Mouse (Mus musculus): ENCODE results near the gene Kcnk10.

The Kcnk10 gene

DNA sequence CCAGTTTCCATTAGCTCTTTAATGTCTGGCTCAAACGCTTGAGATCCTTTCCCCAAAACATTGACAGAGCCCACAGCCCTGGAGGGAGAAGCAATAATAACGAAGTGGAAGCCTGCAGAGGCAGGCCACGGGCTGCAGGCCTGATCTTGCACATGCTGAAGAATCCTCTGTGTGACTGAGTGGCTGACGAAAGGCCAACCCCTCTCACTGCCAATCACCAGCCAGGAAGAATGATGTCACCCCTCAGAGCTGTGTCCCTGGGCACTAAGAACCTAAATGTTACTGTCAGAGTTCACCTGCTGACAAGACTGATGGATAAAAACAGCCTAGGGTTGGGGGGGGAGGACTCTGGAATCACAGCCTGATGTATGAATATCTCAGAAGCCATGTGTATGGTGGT, 72.5 kb downstream of the Kcnk10 start:
- no peak for DNase-seq

DNA sequence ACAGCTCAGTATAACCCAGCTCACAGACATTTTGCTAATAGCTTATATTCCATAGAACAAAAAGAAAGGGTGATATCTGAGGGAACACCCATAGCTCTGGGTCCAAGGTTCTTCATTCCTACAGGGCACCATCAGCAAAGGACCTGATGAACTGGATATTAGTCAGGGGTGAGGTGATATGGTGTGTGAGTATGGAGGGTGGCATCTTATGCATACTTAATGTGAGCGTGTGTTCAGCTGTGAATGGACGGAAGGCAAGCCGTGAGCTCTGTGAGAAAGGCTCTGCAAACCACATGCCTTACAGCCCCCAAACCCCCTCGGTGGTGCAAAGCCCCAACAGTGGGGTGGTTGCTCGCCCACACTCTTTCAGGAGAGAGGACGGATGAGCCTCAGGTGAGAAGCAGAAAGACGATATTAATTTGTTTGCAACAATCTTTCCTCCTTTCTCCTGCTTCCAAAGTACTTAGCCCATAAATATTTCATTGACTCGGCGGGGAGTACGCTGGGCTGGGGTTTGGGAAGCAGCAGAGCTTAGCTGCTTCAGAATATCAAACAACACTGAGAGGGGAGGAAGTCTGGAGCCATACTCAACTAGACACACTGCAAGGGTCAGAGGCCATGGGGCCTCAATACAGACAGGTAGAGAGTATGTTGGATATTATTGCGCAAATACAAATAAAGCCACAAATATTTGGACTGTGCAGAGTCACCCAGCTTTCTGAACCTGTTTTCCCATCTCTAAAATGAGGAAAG, 76.4 kb downstream of the Kcnk10 start:
- no peak for DNase-seq

GRCm38 (mm10) chr12:98501045-98501444, 77.1 kb downstream of the Kcnk10 start:
- peak; percentile 18 for DNase-seq

DNA sequence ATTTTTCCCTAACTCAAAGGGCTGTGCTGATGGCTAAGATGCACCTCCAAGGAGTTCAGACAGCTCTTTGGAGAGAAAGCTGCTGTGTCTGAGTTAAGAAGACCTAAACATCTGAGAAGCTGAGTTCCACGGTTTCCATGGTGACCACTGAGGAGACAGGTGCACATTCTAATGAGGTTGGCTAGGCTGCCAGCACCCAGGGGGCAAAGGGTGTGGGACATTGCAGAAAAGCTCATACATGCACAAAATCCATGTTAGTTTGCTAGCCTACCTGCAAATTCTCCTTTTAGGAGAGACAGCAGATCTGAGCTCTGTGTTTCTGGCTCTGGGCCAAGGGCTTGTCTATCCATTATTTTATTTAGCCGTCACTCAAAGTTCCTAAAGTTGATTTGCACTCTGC, 96.7 kb downstream of the Kcnk10 start:
- DNase-seq = no peak

DNA sequence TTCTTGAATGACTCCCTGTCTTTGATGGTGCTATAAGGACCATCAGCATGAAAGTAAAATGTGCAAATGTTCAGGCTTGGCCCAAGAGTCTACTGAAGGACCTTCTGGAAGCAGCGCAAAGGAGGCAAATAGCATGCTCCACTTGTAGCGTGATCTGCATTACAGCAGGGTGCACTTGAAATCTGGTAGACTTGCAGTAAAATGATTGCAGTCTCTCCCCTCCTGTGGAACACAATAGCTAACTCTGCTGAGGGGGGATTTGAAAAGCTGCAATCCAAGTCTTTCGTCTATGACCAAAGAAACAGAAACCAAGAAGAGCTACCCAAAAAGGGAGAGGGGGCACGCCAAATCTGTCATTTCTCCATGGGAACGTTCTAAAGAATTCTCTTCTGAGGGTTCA, 97.1 kb downstream of the Kcnk10 start:
- no peak for DNase-seq

GRCm38 (mm10) chr12:98477673-98478461, 100.2 kb downstream of the Kcnk10 start:
- DNase-seq = peak; percentile 42

- DNase-seq = no peak
Measured at GRCm38 (mm10) chr12:98471232-98471631, 106.9 kb downstream of the Kcnk10 start.

- no peak for DNase-seq
Measured at GRCm38 (mm10) chr12:98470097-98470496, 108.0 kb downstream of the Kcnk10 start.

GRCm38 (mm10) chr12:98467793-98468192, 110.3 kb downstream of the Kcnk10 start:
- DNase-seq = no peak

DNA sequence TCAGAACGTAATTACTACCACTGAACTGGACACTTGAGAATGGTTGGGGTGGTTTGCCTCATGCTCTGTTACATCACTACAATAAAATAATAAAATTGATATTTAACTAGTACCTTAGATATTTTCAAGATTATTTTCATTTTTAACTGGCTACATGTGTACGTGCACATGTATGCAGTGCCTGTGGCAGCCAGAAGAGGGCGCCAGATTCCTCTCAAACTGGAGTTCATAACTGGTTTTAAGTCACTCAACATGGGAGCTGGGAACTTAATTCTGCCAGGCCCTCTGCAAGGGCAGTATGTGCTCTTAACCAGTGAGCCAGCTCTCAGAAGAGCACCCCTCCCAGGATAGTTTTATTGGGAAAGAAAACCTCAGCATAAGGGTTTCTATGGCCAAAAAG, 118.2 kb downstream of the Kcnk10 start:
- DNase-seq = peak; percentile 19

DNA sequence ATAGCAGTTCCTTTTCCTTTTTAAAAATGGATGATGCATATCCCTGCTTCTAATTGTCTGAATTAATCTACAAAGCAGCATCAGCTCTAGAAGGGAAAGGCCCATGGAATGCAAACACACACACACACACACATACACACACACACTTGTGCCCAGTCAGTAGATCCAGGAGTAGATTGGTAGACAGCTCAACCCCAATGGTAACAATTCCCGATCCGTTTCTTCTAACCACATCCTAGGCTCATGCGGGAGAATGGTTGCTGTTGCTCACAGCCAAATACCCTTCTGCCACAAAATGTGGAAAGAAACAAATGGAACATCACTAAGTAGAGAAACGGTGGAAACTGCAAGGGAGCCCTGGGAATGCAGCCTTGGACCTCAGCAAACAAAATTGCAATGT, 119.2 kb downstream of the Kcnk10 start:
- DNase-seq = no peak

GRCm38 (mm10) chr12:98458516-98458915, 119.6 kb downstream of the Kcnk10 start:
- no peak for DNase-seq

- DNase-seq = no peak
Measured at GRCm38 (mm10) chr12:98453161-98453560, 124.9 kb downstream of the Kcnk10 start.

- no peak for DNase-seq
Measured at GRCm38 (mm10) chr12:98452646-98453045, 125.5 kb downstream of the Kcnk10 start.

DNA sequence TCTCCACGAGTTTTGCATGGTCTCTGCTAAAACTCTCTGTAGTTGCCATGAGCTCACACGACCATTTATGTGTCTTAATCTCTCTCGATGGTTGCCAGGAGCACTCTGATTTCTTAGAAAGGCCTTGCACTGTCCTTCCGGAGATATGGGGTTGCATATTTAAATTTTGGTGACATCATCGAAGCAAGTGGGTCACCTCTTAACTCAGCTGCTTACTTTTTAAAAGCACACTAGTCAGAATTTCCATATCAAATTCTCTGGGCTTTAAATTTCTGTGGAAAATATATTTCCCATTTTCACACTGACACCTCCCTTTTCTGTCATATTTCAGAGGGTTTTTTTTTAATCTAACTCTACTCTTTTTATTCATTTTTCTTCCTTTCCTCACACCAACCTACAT, 132.5 kb downstream of the Kcnk10 start:
- no peak for DNase-seq

DNA sequence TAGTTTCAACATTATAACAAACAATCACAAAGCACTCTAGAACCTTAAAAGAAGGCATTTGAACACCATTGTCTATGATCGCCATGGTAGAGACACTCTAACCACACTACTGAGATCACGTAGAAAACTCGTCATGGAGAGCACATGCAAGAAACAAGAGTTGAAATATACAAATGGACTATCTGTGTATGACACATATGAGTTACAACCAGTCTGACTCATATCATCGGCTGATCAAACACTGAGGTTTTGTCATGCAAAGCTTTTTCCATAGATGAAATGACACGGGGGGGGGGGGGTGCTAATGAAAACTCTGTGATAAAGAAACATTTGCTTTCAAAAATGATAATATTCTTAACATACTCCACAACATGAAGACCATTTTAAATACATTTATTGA, 133.2 kb downstream of the Kcnk10 start:
- no peak for DNase-seq

- no peak for DNase-seq
Measured at GRCm38 (mm10) chr12:98443754-98444153, 134.4 kb downstream of the Kcnk10 start.

DNA sequence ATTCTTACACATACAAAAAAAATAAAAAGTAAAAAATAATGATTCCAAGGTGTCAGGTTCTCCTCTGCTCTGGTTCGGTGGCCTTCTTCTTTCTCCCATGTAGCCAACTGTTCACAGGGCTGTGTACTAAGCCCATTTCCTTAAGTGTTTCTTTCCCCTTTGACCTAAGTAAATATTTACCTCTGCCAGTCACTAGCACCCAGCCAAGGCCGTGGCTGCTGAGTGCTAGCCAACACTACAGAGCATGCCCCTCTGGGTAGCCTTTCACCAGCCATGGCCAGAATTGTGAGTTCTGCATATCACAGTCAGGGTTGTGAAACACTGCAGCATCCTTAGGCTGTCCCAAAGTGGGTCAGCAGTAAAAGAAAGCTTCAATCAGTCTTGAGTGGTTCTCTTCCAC, 140.0 kb downstream of the Kcnk10 start:
- DNase-seq = no peak

DNA sequence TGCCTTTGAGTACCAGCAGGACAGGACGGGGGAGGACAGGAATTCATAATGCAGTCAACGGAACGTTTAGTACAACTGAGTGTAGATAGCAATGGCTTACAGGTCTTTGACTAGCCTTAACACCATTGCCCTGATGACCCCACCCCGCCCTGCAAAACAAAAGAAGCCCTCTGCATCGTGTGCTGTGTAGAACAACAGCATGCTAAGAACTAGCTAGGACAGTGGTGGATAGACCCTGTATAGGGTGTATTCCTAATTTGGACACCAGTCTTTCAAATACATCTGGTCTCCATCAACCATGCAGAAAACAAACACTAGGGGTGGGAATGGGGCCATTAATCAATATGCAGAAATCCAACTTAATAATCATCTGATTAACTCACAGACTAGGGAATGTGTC, 147.4 kb downstream of the Kcnk10 start:
- no peak for DNase-seq

- DNase-seq = no peak
Measured at GRCm38 (mm10) chr12:98421340-98421739, 156.8 kb downstream of the Kcnk10 start.

GRCm38 (mm10) chr12:98419849-98420248, 158.3 kb downstream of the Kcnk10 start:
- DNase-seq = no peak

DNA sequence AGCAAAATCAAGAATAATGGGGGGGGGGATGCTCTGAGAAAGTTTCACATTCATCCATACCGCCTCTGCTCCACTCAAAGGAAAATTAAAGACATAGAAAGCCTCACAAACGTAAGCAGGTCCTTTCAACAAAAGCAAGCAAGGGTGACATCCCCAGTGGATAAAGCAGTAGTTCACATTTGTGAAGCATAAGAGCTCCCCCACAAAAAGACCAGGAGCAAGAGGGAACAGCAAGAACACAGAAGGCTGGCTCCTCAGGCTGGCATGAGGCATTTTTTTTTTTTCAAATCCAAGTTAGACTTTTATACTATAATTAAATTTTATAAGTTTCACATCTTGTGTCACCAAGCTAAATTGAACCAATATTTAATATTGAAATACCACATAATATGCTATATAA, 168.5 kb downstream of the Kcnk10 start:
- peak; percentile 24 for DNase-seq

DNA sequence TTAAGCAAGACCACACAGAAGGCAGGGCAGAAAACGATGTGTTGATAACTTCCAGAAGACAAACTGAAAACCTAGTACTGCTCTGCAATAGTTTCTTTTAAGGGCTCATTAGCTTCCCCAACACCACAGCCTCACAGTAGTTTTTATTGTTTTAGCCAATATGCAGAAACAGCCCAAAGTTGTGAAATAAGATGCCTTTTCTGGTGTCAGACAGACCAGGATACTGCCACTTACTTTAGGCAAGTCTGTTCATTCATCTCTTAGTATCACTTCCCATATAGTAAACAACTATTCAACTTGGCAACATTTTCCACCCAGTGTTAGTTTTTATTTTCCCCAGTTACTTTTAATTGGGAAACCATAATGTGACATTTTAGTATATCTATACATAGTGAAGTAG, 171.5 kb downstream of the Kcnk10 start:
- no peak for DNase-seq

- peak; percentile 77 for DNase-seq
Measured at GRCm38 (mm10) chr12:98406076-98406475, 172.0 kb downstream of the Kcnk10 start.

Data from embryo, embryonic 11 days (tissue).